Mouse (Mus musculus) T-cell, adult 66 days (primary cell): ENCODE measurements around the gene Btg1-ps1. TPM values are rescaled to one million over a fixed set of nuclear protein-coding genes. Genes with fewer than 3 reads are reported as not detected.

Experiments used
- total RNA-seq, 2 experiments: library from RNA; stranded (reverse); gene quantifications; 3 replicates in 1 of 2; 4 replicates in 1 of 2; pipeline ENCODE4 v1.2.4; 2023

Gene Btg1-ps1
- not detected for total RNA-seq

DNA sequence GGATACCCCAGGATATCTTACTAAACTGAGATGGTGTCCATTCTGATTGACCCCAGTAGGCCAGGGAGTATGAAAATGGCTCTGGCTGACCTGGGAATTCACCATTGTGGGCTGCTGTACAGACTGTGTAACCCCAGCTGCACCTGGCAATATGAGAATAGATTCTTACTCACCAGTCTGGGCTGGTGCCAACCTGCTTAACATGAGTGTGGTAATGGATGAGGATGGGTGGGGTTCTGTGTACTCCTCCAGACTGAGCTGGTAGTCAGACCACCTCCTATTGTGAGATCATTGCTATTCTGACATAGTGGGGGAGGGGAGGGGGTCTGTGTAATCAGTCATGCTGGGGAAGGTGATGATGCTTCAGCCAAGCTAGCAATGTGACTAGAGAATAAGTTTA lies at the start of gene Btg1-ps1:
Gene Btg1-ps1 (minus strand): TSS at position 219 of the 400 bp plus-strand sequence.

DNA sequence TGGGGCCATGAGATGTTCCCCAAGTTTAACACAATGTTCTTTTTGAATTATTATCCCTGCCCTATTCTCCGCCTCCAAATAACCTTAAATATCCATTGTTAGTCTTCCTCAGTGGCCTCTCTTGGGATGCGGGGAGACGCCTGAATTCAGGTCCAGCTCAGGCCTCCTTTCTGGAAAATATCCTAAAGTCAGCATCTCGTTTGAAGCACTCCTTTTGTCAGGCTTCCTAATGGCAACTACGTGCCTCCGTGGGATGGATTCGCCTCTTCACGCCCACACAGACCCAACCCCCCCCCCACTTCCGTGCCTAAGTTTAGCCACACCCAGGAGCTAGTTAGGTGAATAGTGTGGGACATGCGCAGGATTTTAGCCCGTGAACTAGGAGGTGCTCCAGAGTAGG lies 47.6 kb upstream of the Btg1-ps1 start, which contains the start of gene Rhox10:
Gene Rhox10 (plus strand): TSS at position 301 of the 400 bp plus-strand sequence.

GRCm38 (mm10) chrX:38043014-38043413 lies 24.4 kb upstream of the Btg1-ps1 start, which contains the start of gene Btg1-ps2:
Btg1-ps2 (minus strand) TSS chrX:38043114.

Other genes with a start within 250 kb of the Btg1-ps1 start
- gene Rhox5, start 214.0 kb downstream of the Btg1-ps1 start, total RNA-seq: not detected
- gene Rhox6, start 191.9 kb downstream of the Btg1-ps1 start, total RNA-seq: not detected
- gene Rhox7a, start 187.1 kb downstream of the Btg1-ps1 start, total RNA-seq: not detected
- gene Rhox8, start 139.9 kb downstream of the Btg1-ps1 start, total RNA-seq: not detected
- gene Rhox7b, start 121.6 kb downstream of the Btg1-ps1 start, total RNA-seq: not detected
- not detected for gene Rhox9, start 117.0 kb downstream of the Btg1-ps1 start, total RNA-seq
- gene Btg1-ps2, start 24.3 kb upstream of the Btg1-ps1 start, total RNA-seq: not detected
- gene Rhox10, start 47.7 kb upstream of the Btg1-ps1 start, total RNA-seq: not detected
- not detected for gene Rhox11, start 66.3 kb upstream of the Btg1-ps1 start, total RNA-seq
- gene Rhox12, start 92.1 kb upstream of the Btg1-ps1 start, total RNA-seq: not detected
- gene Rhox13, start 102.4 kb upstream of the Btg1-ps1 start, total RNA-seq: not detected
- gene Zbtb33, start 171.0 kb upstream of the Btg1-ps1 start, total RNA-seq: 10 to 100 TPM; 32.0 to 33.5 TPM
- gene Tmem255a, start 233.6 kb upstream of the Btg1-ps1 start, total RNA-seq: not detected